Mouse (Mus musculus): ENCODE data around the gene Gm20219. TPM values are rescaled to one million over a fixed set of nuclear protein-coding genes. Genes with fewer than 3 reads are reported as not detected.

The Gm20219 gene
- total and polyA plus RNA-seq, 2 experiments from 2014 or later, result 0.10 to 0.55 TPM

DNA sequence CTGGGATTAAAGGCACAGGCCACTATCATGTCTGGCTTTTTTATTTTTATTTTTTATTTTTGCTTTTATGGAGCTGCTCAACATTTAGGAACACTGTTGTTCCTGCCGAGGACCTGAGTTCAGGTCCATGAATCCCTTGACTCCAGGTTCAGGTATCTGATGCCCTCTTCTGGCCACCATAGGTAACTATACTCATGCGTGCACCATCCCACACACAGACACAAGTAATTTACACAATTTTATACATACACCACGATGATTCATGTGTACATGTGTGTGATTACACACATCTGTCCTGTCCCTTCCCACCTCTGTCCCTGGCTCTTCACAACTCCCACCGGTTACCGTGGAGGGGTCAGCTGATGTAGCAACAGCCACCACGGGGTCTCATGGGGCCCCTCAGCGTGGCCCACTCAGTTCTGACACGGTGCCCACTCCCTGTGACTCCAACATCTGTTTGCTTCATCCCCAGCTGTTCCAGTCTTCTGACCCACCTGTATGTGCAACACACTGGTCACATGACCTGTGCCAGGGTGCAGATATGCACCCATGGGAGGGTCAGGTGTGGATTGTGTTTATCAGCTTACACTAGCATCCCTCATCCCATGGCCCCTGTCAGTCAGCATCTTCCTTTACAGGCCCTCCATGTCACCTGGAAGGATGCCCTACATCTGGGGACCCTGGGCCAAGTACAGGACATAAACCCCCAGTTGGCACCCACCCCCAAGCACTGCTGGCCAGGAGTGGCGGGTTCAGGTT lies 6.2 kb downstream of the Gm20219 start:
- no peak for ATAC-seq
- 61% methylated on average over 9 of the region's 9 CpGs for WGBS
- H3K9ac ChIP-seq (replicated peaks; ENCODE audit: low read length), result no peak overlapping the region
- no peaks in the 10 kb centered on the region for H3K9me3 ChIP-seq (ENCODE audit: low read length)
- no peak overlapping the region for H3K4me3 ChIP-seq (ENCODE audit: low read length)
- TF ChIP-seq CTCF (IDR thresholded peaks at IDR 0.05; ENCODE audit: low read depth), result peak; percentile 63
- H3K36me3 ChIP-seq (ENCODE audit: insufficient read depth, low read length), result no peaks in the 10 kb centered on the region
- no peak for DNase-seq (ENCODE audit: low spot score)
- H3K27ac ChIP-seq, result no peak overlapping the region
- H3K4me2 ChIP-seq (ENCODE audit: low read depth, low read length), result no peak overlapping the region
- no peaks in the 10 kb centered on the region for H3K27me3 ChIP-seq (ENCODE audit: insufficient read depth, low read length)
- H3K4me1 ChIP-seq (ENCODE audit: insufficient read depth, low read length), result peaks cover 19% of the 10 kb centered on the region

DNA sequence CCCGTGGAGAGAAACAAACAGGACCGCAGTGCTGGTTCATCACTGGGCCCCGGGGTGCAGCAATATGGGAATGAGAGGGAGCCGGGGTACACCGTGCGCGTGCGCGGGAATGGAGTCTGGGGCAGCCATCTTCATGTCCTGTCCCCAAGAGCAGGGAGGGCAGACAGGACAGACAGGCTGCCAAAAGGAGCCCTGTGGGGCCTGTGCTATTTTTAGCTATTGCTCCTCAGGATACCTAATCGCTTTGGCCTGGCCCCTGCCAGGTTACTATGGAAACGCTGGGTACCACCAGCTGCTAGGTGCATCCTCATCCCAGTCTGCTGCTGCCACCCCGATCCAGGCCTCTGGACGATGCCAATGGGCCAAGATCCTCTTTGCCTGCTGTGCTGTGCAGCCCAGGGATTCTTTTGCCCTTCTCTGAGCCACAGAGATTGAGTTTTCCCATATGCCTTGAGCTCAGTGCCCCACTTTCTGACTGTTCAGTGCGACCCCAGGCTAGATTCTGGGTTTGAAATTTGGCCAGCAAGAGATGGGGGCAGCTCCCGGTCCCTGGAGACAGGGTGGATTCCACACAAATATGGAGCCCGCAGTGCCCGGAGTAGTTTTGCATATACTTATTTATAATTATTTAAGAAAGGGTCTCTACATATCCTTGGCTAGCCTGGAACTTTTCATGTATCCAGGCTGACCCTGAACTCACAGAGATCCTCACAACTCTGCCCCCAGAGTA lies 6.9 kb downstream of the Gm20219 start:
- Histone ChIP-seq H3K36me3 (ENCODE audit: insufficient read depth, low read length) (no peaks in the 10 kb centered on the region), H3K27ac (peak overlapping the region; percentile 27; the same call in 1 of the 2 replicates), H3K4me1 (ENCODE audit: insufficient read depth, low read length) (peaks cover 16% of the 10 kb centered on the region), H3K4me2 (ENCODE audit: low read depth, low read length) (no peak overlapping the region), H3K9me3 (ENCODE audit: low read length) (no peaks in the 10 kb centered on the region), H3K27me3 (ENCODE audit: insufficient read depth, low read length) (no peaks in the 10 kb centered on the region), H3K4me3 (ENCODE audit: low read length) (no peak overlapping the region), H3K9ac (replicated peaks; ENCODE audit: low read length) (no peak overlapping the region)
- WGBS, result 34% methylated on average over 17 of the region's 17 CpGs
- ATAC-seq (peak; percentile 45), DNase-seq (ENCODE audit: low spot score) (peak; percentile 83)
- no peak for TF ChIP-seq CTCF (IDR thresholded peaks at IDR 0.05; ENCODE audit: low read depth)

DNA sequence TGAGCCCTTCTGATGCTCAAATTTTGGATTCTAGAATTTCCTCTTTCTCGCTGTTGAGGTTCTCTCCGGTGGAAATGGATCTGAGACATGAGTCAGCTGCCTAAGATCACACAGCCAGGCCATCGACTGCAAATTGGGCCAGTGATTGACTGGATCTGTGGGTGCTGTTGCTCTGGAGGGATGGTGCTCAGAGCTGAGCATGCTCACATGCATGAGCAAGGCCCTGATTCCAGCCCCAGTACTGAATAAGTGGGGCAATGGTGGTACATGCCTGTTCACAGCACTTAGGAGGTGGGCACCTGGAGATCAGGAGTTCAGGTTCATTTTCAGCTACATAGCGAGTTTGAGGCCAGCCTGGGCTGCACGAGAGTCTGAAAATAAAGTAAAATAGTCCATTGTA lies 7.6 kb downstream of the Gm20219 start:
- Histone ChIP-seq H3K4me1 (ENCODE audit: insufficient read depth, low read length) (peaks cover 9% of the 10 kb centered on the region), H3K4me2 (ENCODE audit: low read depth, low read length) (no peak overlapping the region), H3K9ac (replicated peaks; ENCODE audit: low read length) (no peak overlapping the region), H3K9me3 (ENCODE audit: low read length) (no peaks in the 10 kb centered on the region), H3K27me3 (ENCODE audit: insufficient read depth, low read length) (no peaks in the 10 kb centered on the region), H3K27ac (no peak overlapping the region; the same call in 1 of the 2 replicates), H3K4me3 (ENCODE audit: low read length) (no peak overlapping the region), H3K36me3 (ENCODE audit: insufficient read depth, low read length) (no peaks in the 10 kb centered on the region)
- 80% methylated on average over 5 of the region's 5 CpGs for WGBS
- ATAC-seq, result no peak
- TF ChIP-seq CTCF (IDR thresholded peaks at IDR 0.05; ENCODE audit: low read depth), result no peak
- no peak for DNase-seq (ENCODE audit: low spot score)

DNA sequence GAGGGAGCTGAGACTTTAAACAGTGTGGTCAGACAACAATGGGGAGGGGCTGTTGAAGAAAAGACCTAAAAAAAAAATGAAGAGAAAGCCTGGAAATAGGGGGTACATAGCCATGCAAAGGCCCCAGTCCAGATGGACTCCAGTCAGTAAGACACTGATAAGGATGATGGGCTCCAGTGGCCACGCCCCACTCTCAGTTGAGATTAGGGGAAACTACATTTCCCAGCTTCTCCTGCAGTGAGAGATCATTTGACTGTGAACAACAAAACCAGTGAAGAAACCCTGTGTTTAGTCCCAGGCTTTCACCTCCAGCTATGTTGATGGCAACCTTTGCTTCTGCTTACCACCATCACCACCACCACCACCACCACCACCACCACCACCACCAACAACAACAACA lies 8.2 kb downstream of the Gm20219 start:
- DNase-seq (ENCODE audit: low spot score), result no peak
- H3K4me3 ChIP-seq (ENCODE audit: low read length), result no peak overlapping the region
- H3K36me3 ChIP-seq (ENCODE audit: insufficient read depth, low read length), result no peaks in the 10 kb centered on the region
- WGBS, result 92% methylated on average over 1 of the region's 1 CpGs
- ATAC-seq, result no peak
- TF ChIP-seq CTCF (IDR thresholded peaks at IDR 0.05; ENCODE audit: low read depth), result no peak
- no peak overlapping the region for H3K9ac ChIP-seq (replicated peaks; ENCODE audit: low read length)
- H3K9me3 ChIP-seq (ENCODE audit: low read length), result no peaks in the 10 kb centered on the region
- peaks cover 9% of the 10 kb centered on the region for H3K4me1 ChIP-seq (ENCODE audit: insufficient read depth, low read length)
- H3K4me2 ChIP-seq (ENCODE audit: low read depth, low read length), result no peak overlapping the region
- H3K27me3 ChIP-seq (ENCODE audit: insufficient read depth, low read length), result no peaks in the 10 kb centered on the region
- H3K27ac ChIP-seq, result no peak overlapping the region

DNA sequence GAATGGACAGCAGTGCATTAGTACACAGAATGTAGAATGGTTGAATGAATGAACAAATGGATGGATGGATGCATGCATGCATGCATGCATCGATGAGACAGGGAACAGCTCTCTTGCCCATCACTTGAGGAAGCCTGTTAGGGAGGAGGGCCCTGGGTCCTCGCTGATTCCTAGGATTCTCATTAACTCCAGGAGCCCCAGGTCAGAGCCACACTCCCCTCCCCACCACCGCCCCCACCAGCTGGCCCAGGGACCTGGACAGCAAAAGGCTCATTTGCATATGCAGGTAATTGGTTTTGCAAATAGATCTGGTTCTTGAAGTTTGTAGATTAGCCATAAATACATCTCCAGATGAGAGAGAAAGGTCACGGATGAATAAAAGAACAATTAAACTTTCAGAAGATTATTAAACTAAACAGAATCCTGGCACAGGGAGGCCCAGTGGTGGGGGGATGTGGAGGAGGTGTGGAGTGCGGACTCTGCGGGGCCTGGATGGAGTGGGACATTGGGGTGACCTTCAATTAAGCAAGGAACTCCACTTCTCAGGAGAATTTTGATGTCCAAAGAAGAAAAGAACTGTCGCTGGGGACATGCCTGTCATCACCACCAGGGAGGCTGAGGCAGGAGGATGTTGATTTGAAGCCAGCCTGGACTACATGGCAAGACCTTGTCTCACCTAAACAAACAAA lies 9.3 kb downstream of the Gm20219 start:
- ATAC-seq, result no peak
- TF ChIP-seq CTCF (IDR thresholded peaks at IDR 0.05; ENCODE audit: low read depth), result no peak
- Histone ChIP-seq H3K9me3 (ENCODE audit: low read length) (no peaks in the 10 kb centered on the region), H3K4me3 (ENCODE audit: low read length) (no peak overlapping the region), H3K36me3 (ENCODE audit: insufficient read depth, low read length) (no peaks in the 10 kb centered on the region), H3K4me2 (ENCODE audit: low read depth, low read length) (no peak overlapping the region), H3K4me1 (ENCODE audit: insufficient read depth, low read length) (peaks cover 7% of the 10 kb centered on the region), H3K9ac (replicated peaks; ENCODE audit: low read length) (no peak overlapping the region), H3K27ac (no peak overlapping the region), H3K27me3 (ENCODE audit: insufficient read depth, low read length) (no peaks in the 10 kb centered on the region)
- 76% methylated on average over 7 of the region's 7 CpGs for WGBS
- no peak for DNase-seq (ENCODE audit: low spot score)

DNA sequence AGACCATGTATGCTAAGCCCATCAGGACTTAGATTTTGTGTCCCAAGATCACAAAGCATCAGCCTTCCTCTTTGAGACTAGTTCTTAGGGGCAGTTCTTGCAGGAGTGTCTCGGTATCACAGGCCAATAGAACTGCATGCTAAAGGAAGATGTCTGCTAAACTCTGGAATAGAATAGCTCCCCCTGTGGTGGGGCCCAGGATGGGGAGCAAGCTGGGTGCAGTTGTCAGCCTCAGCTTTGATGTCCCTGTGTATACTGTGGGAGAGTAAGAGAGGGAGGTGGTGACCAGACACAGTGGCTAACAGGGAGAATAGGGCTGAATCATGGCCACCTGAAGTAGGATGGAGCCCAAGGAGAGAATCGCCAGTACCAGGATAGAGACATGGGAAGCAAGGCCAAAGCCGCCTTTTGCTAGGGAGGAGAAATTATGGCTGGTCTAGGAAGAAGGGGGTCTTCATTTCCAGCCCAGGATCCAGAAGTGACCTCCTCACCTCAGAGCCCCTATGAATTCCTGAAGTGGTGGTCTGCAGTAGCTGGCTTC lies 10.4 kb downstream of the Gm20219 start:
- no peaks in the 10 kb centered on the region for H3K27me3 ChIP-seq (ENCODE audit: insufficient read depth, low read length)
- peak; percentile 42 for TF ChIP-seq CTCF (IDR thresholded peaks at IDR 0.05; ENCODE audit: low read depth)
- no peak overlapping the region for H3K4me2 ChIP-seq (ENCODE audit: low read depth, low read length)
- 75% methylated on average over 3 of the region's 3 CpGs for WGBS
- H3K9ac ChIP-seq (replicated peaks; ENCODE audit: low read length), result no peak overlapping the region
- DNase-seq (ENCODE audit: low spot score), result no peak
- no peak for ATAC-seq
- no peak overlapping the region for H3K4me3 ChIP-seq (ENCODE audit: low read length)
- no peak overlapping the region for H3K27ac ChIP-seq
- H3K36me3 ChIP-seq (ENCODE audit: insufficient read depth, low read length), result no peaks in the 10 kb centered on the region
- H3K4me1 ChIP-seq (ENCODE audit: insufficient read depth, low read length), result peaks cover 7% of the 10 kb centered on the region
- H3K9me3 ChIP-seq (ENCODE audit: low read length), result no peaks in the 10 kb centered on the region

Measured in hindbrain, postnatal 0 days (tissue).